Mouse (Mus musculus) MEL (cell line): ENCODE results near the gene Khnyn.

ENCODE experiments used
- CTCF ChIP-seq, 3 experiments: IDR thresholded peaks in 2 of 3; conservative IDR thresholded peaks in 1 of 3; 2 replicates each; pipeline ENCODE4 v1.5.1; 2011 to 2012; ENCODE audit warnings: low read length in 3 of 3, low read depth in 2 of 3, mild to moderate bottlenecking in 2 of 3, improper control_type of control experiment in 1 of 3, inconsistent platforms in 1 of 3, mixed read lengths in 1 of 3, moderate library complexity in 1 of 3; ENCODE audit not compliant: control insufficient read depth in 1 of 3, insufficient read depth in 1 of 3, poor library complexity in 1 of 3, severe bottlenecking in 1 of 3
- E2F4 ChIP-seq: IDR thresholded peaks from 2 replicates; pipeline ENCODE4 v1.6.1; 2011; ENCODE audit warnings: low read depth, low read length, improper control_type of control experiment, borderline replicate concordance
- GABPA ChIP-seq: IDR thresholded peaks from 2 replicates; pipeline ENCODE4 v1.6.1; 2012; ENCODE audit warnings: low read depth, mild to moderate bottlenecking, inconsistent platforms, low read length, improper control_type of control experiment, moderate library complexity
- KAT2A ChIP-seq: conservative IDR thresholded peaks from 2 replicates; pipeline ENCODE4 v1.6.1; 2012; ENCODE audit warnings: low read depth, low read length, improper control_type of control experiment, inconsistent platforms
- MAX ChIP-seq: IDR thresholded peaks from 2 replicates; pipeline ENCODE4 v1.6.1; 2011; ENCODE audit warnings: low read length, improper control_type of control experiment
- POLR2A ChIP-seq, 2 experiments: IDR thresholded peaks; 2 replicates each; pipeline ENCODE4 v1.6.1; 2011 to 2012; ENCODE audit warnings: low read length in 2 of 2, mild to moderate bottlenecking in 2 of 2, control low read depth in 1 of 2, improper control_type of control experiment in 1 of 2, low read depth in 1 of 2, moderate library complexity in 1 of 2; ENCODE audit not compliant: control insufficient read depth in 1 of 2, insufficient read depth in 1 of 2, poor library complexity in 1 of 2
- POLR2AphosphoS5 ChIP-seq: IDR thresholded peaks from 2 replicates; pipeline ENCODE4 v1.6.1; 2012; ENCODE audit warnings: low read depth, borderline replicate concordance, mild to moderate bottlenecking, inconsistent platforms, low read length, moderate library complexity, mixed read lengths
- USF1 ChIP-seq: IDR thresholded peaks from 2 replicates; pipeline ENCODE4 v1.6.1; 2014; ENCODE audit warnings: low read depth, mild to moderate bottlenecking, inconsistent platforms, low read length, improper control_type of control experiment, moderate library complexity
- ZMIZ1 ChIP-seq: IDR thresholded peaks from 2 replicates; pipeline ENCODE4 v1.6.1; 2012; ENCODE audit warnings: low read depth, mild to moderate bottlenecking, inconsistent platforms, low read length, improper control_type of control experiment, moderate library complexity

GRCm38 (mm10) chr14:55877469-55878315 lies 7.1 kb upstream of the Khnyn start:
- TF ChIP-seq CTCF (IDR thresholded peaks at IDR 0.05 in 2 of 3, conservative IDR thresholded peaks at IDR 0.05 in 1 of 3; ENCODE audit: control insufficient read depth in 1 of 3, insufficient read depth in 1 of 3, low read depth in 2 of 3, low read length in 3 of 3, poor library complexity in 1 of 3, severe bottlenecking in 1 of 3) (no peak), USF1 (no peak), GABPA (no peak), ZMIZ1 (no peak), MAX (no peak), E2F4 (no peak), KAT2A (no peak), POLR2A (IDR thresholded peaks at IDR 0.05; ENCODE audit: control insufficient read depth in 1 of 2, insufficient read depth in 1 of 2, low read depth in 1 of 2, low read length in 2 of 2, poor library complexity in 1 of 2) (no peak), POLR2AphosphoS5 (no peak)
